ENCODE assay signal across 27 mouse cellular contexts in genomic region chr16:31834662-31835318, GRCm38 (mm10). TPM values are rescaled to one million over a fixed set of nuclear protein-coding genes. Genes with fewer than 3 reads are reported as not detected.
DNase-seq lines count a peak whose midpoint lies in the region; ATAC-seq and TF ChIP-seq lines count a peak whose summit lies in the region.
"Had no signal": no experiment of that assay in that cellular context is flagged by ENCODE, and none has a peak within 500 bp of the region (broad histone marks: within the 10 kb centered on the region; RNA-seq: fewer than 3 reads in every experiment).

No protein-coding gene starts in this region.

- no peak for ATAC-seq in Patski
- ATAC-seq: forebrain, postnatal 0 days; inflammation-experienced regulatory T-cells, adult 6 months; liver, postnatal 0 days; midbrain, embryonic 15.5 days had no signal

- POLR2A ChIA-PET in Patski (lab: Charles Lee) = interaction anchor here (1.0 kb wide), 1 partner anchor 16 kb away, joined by 3 read pairs; no protein-coding TSS in a partner anchor

- intact Hi-C loops in gastrocnemius, adult 2 months (cut with DNase I) = no loop called here

- no peak overlapping the region for H3K4me3 ChIP-seq in gastrocnemius, adult 2 months
- no peak overlapping the region for H3K4me3 ChIP-seq in layer of hippocampus, adult 2 months
- H3K4me3 ChIP-seq: embryonic facial prominence, embryonic 13.5 days; midbrain, embryonic 15.5 days; neural tube, embryonic 12.5 days had no signal

- no peaks in the 10 kb centered on the region for H3K27me3 ChIP-seq in Patski
- H3K27me3 ChIP-seq: embryonic facial prominence, embryonic 13.5 days; midbrain, embryonic 15.5 days; neural tube, embryonic 12.5 days had no signal

- DNase-seq in gastrocnemius, adult 2 months = no peak
- DNase-seq in gastrocnemius, postnatal 10 days = no peak
- DNase-seq in layer of hippocampus, adult 2 months (ENCODE audit: low spot score in 2 of 2) = no peak
- no peak for DNase-seq in layer of hippocampus, adult 18-20 months (ENCODE audit: low spot score in 2 of 2)
- DNase-seq in Patski (ENCODE audit: low read depth, low spot score) = peak; percentile 17
- no peak for DNase-seq in adrenal gland, adult 18-20 months (ENCODE audit: low spot score in 2 of 2)
- no peak for DNase-seq in right cerebral cortex, postnatal 14 days
- DNase-seq in left cerebral cortex, adult 18-20 months (ENCODE audit: low spot score in 2 of 2) = no peak
- DNase-seq: cerebellum, adult 11 months; cerebellum, adult 9-11 months; forebrain, postnatal 0 days; gastrocnemius, postnatal 36 days; kidney, adult 18-20 months; liver, postnatal 0 days; right cerebral cortex, postnatal 4 days; thymus, adult 18-20 months; thymus, postnatal 36 days had no signal

- CTCF ChIA-PET in Patski (lab: Charles Lee) = interaction anchor here (0.8 to 3.2 kb wide), 3 partner anchors 10 to 32 kb away, joined by 3 to 17 read pairs (median 3); no protein-coding TSS in a partner anchor

- no peak for TF ChIP-seq CTCF in gastrocnemius, adult 2 months (IDR thresholded peaks at IDR 0.05)
- no peak for TF ChIP-seq CTCF in layer of hippocampus, adult 2 months (conservative IDR thresholded peaks at IDR 0.05)
- TF ChIP-seq CTCF in Patski (IDR thresholded peaks at IDR 0.05) = no peak

- in situ Hi-C loops in Patski (cut with MboI; ENCODE audit: low pct_unique_long_range_greater_than_20kb) = no loop called here

- peak overlapping the region; percentile 63 for H3K27ac ChIP-seq in gastrocnemius, adult 2 months
- H3K27ac ChIP-seq in layer of hippocampus, adult 2 months = peak overlapping the region; percentile 32; the same call in 1 of the 2 replicates
- H3K27ac ChIP-seq: hindbrain, embryonic 14.5 days; macrophage; midbrain, embryonic 15.5 days; neural tube, embryonic 12.5 days had no signal

RNA-seq across cellular contexts. Expression of gene Meltf, which starts 43.8 kb away (rescaled TPM):
- not detected for total RNA-seq in gastrocnemius, adult 2 months (2021)
- under 1 TPM in 1 of 2 experiments, not detected in 1; 0.05 TPM for total RNA-seq in gastrocnemius, postnatal 10 days (2021)
- total RNA-seq in layer of hippocampus, adult 2 months (2021) = under 1 TPM; 0.20 to 0.29 TPM
- total RNA-seq in layer of hippocampus, adult 18-20 months (2021) = under 1 TPM; 0.08 to 0.22 TPM
- polyA plus RNA-seq in Patski (2021) = 0.31 TPM
- not detected for total RNA-seq in adrenal gland, adult 18-20 months (2021)
- total RNA-seq in left cerebral cortex, adult 18-20 months (2021) = under 1 TPM; 0.44 to 0.49 TPM
- total RNA-seq: adrenal gland, postnatal 14 days; gastrocnemius, postnatal 36 days; liver, adult 2 months had no signal
- polyA plus RNA-seq: C2C12; inflammation-experienced regulatory T-cells, adult 6 months; liver, adult 2 months; lung, postnatal 0 days; macrophage had no signal
